Mouse (Mus musculus) bone marrow macrophage, adult 2 months (primary cell): Measurements from ENCODE around the gene Bcl9l. TPM values are rescaled to one million over a fixed set of nuclear protein-coding genes. Genes with fewer than 3 reads are reported as not detected.

ENCODE experiments used
- H3K27ac ChIP-seq: 2 replicates; pipeline ENCODE4 v1.5.1; 2012; ENCODE audit warnings: low read depth, low read length; ENCODE audit not compliant: insufficient read depth
- H3K4me1 ChIP-seq: 2 replicates; pipeline ENCODE4 v1.6.1; 2012; ENCODE audit warnings: low read length; ENCODE audit not compliant: control insufficient read depth, insufficient read depth
- H3K4me3 ChIP-seq: 2 replicates; pipeline ENCODE4 v1.5.1; 2012; ENCODE audit warnings: mild to moderate bottlenecking, low read length, moderate library complexity; ENCODE audit not compliant: insufficient read depth
- CTCF ChIP-seq: IDR thresholded peaks from 2 replicates; pipeline ENCODE4 v1.5.1; 2012; ENCODE audit warnings: low read depth, mild to moderate bottlenecking, low read length, moderate library complexity
- POLR2A ChIP-seq: IDR thresholded peaks from 2 replicates; pipeline ENCODE4 v1.6.1; 2012; ENCODE audit warnings: mild to moderate bottlenecking, low read depth, low read length, borderline replicate concordance
- polyA plus RNA-seq: library from polyadenylated mRNA; stranded (reverse); fragments of >200 nt; gene quantifications from 2 replicates; pipeline ENCODE4 v1.2.4, GENCODE M21; 2012; ENCODE audit not compliant: missing spikeins, insufficient read depth, insufficient read length

Gene Bcl9l
- polyA plus RNA-seq, 1 experiment = 9.5 TPM

DNA sequence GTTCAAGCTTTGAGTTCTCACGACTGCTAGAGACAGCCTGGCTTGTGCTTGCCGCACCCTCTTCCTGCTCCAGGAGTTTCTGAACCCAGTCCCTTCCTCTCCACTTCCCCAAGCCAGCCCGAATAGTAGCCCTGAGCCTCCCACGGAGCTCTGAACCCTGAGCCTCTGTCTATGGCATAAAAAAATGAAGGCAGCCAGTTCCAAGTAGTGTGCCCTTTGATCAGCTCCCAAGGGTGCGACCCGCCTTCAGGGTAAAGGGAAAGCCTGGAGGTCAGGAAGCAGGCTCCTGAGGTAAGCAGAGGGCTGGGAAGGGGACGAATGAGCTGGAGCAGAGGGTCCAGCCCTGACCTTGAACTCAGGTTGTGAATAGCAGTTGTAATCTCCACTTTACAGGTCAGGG is 14.4 kb upstream of the Bcl9l start:
- Histone ChIP-seq H3K27ac (no peak overlapping the region), H3K4me3 (no peak overlapping the region), H3K4me1 (peaks cover 9% of the 10 kb centered on the region)
- TF ChIP-seq CTCF = no peak
- TF ChIP-seq POLR2A = no peak

DNA sequence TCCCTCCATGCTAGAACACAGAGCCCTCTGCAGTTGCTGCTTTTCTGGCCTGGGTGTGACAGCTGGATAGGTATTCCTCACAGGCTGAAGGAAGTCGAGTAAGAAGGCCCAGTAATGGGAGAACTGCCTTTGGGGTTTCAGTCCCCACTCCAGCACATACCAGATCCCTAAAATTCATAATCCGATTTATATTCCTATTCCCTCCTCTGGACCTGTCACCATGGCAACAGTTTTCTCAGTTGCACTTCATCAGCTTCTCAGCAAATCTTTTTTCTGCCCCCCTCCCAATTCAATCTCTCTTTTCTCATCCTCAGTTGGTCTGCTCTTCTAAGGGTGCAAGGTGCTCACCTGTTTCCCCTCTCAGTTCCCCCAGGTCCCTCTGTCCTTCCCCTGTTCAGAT is 13.8 kb upstream of the Bcl9l start:
- Histone ChIP-seq H3K4me1 (peaks cover 9% of the 10 kb centered on the region), H3K27ac (no peak overlapping the region), H3K4me3 (no peak overlapping the region)
- TF ChIP-seq CTCF = no peak
- no peak for TF ChIP-seq POLR2A

DNA sequence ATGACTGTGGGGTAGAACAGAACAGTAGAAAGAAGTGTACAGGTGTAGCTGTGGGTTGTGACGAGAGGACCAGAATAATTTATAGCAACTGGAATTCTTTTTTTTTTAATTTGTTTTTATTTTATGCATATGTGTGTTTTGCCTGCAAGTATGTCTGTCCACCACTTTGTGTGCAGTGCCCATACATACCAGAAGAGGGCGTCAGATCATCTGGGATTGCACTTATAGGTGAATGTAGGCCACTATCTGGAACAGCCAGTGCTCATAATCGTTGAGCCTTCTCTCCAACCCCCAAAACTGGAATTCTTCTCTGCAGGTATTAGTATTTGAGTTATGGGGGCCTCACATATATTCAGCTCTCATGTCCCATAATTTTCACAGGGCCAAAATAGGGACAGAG is 9.4 kb upstream of the Bcl9l start:
- Histone ChIP-seq H3K27ac (no peak overlapping the region), H3K4me1 (peaks cover 7% of the 10 kb centered on the region), H3K4me3 (no peak overlapping the region)
- TF ChIP-seq POLR2A (no peak), CTCF (no peak)

- no peak for TF ChIP-seq POLR2A
- TF ChIP-seq CTCF = no peak
- H3K4me1 ChIP-seq = peaks cover 6% of the 10 kb centered on the region
- no peak overlapping the region for H3K27ac ChIP-seq
- no peak overlapping the region for H3K4me3 ChIP-seq
These were observed 8.3 kb upstream of the Bcl9l start for GRCm38 (mm10) chr9:44474327-44474726.

DNA sequence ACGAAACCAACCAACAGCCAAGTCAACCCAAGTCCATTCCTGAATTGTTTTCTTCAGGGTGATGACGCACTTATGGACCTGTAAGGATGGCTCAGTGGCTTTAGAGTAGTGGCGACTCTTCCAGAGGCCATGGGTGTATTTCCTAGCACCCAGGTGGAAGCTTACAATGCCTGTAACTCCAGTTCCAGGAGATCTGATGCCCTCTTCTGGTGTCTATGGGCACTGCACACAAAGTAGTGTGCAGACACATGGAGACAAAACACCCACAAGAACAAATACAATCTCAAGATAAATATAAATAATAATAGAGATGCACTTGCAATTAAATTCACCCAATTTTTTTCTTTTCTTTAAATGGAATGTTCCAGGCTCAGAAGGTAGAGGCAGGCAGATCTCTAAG is 6.7 kb upstream of the Bcl9l start:
- TF ChIP-seq POLR2A (no peak), CTCF (0 out of 2 replicates have a peak, but pooled peaks have one; percentile 15)
- Histone ChIP-seq H3K4me1 (peaks cover 8% of the 10 kb centered on the region), H3K27ac (no peak overlapping the region), H3K4me3 (no peak overlapping the region)

GRCm38 (mm10) chr9:44477339-44478228 is 5.0 kb upstream of the Bcl9l start:
- H3K27ac ChIP-seq = peak overlapping the region; percentile 23; the same call in 1 of the 2 replicates
- peak overlapping the region; percentile 68 for H3K4me3 ChIP-seq
- TF ChIP-seq POLR2A (no peak), CTCF (peak; percentile 81)
- peaks cover 11% of the 10 kb centered on the region for H3K4me1 ChIP-seq

DNA sequence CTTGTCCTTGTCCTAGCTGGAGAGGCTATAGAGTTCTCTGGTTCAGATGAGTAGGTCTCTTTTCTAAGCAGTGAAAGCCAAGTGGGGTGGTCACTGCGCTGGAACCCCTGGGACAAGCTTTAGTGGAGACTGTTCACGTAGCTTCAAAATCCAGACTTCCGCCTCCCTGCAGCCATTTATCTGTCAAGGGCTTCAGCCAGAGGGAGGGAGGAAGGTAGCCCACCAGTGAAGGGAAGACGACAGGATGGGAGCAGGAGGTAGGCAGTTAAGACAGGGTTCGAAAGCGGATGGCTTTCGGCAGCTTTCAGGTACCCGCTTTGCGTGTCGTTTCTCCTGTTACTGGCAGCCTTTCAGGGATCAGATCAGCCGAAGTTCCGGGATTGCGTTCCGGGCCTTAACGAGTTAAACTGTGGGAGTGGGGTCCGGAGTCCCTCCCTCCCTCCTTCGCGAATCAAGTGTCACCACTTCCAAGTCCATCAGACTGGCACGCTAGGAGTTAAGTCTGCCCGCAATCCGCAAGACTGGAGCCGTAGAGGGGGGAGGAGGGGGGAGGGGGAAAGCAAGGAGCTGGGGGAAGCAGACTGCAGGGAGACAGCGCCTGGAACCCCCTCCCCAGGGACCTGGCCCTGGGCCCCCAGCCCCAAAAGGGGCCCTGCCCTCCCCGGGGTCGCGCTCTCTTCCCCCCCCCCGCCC is 4.2 kb upstream of the Bcl9l start:
- H3K4me3 ChIP-seq = peak overlapping the region; percentile 68
- peaks cover 11% of the 10 kb centered on the region for H3K4me1 ChIP-seq
- peak overlapping the region; percentile 23 for H3K27ac ChIP-seq
- no peak for TF ChIP-seq POLR2A
- no peak for TF ChIP-seq CTCF

GRCm38 (mm10) chr9:44478959-44479605 is 3.5 kb upstream of the Bcl9l start:
- Histone ChIP-seq H3K4me3 (peak overlapping the region; percentile 63), H3K27ac (peak overlapping the region; percentile 50), H3K4me1 (peaks cover 14% of the 10 kb centered on the region)
- no peak for TF ChIP-seq POLR2A
- TF ChIP-seq CTCF = no peak

GRCm38 (mm10) chr9:44479628-44480428 is 2.8 kb upstream of the Bcl9l start:
- H3K4me3 ChIP-seq = peak overlapping the region; percentile 63
- peaks cover 22% of the 10 kb centered on the region for H3K4me1 ChIP-seq
- H3K27ac ChIP-seq = peak overlapping the region; percentile 50; the same call in 1 of the 2 replicates
- no peak for TF ChIP-seq POLR2A
- TF ChIP-seq CTCF = peak; percentile 97

- TF ChIP-seq POLR2A = no peak
- no peak for TF ChIP-seq CTCF
- peak overlapping the region; percentile 93 for H3K4me3 ChIP-seq
- H3K27ac ChIP-seq = peak overlapping the region; percentile 57
- peaks cover 27% of the 10 kb centered on the region for H3K4me1 ChIP-seq
These were observed 513 bp upstream of the Bcl9l start for GRCm38 (mm10) chr9:44482112-44482511.
